Mouse (Mus musculus): Measurements from ENCODE around the gene Dnajb13. TPM values are rescaled to one million over a fixed set of nuclear protein-coding genes. Genes with fewer than 3 reads are reported as not detected.

Gene Dnajb13
- total RNA-seq, 1 experiment from 2014 or later = 1.0 TPM

DNA sequence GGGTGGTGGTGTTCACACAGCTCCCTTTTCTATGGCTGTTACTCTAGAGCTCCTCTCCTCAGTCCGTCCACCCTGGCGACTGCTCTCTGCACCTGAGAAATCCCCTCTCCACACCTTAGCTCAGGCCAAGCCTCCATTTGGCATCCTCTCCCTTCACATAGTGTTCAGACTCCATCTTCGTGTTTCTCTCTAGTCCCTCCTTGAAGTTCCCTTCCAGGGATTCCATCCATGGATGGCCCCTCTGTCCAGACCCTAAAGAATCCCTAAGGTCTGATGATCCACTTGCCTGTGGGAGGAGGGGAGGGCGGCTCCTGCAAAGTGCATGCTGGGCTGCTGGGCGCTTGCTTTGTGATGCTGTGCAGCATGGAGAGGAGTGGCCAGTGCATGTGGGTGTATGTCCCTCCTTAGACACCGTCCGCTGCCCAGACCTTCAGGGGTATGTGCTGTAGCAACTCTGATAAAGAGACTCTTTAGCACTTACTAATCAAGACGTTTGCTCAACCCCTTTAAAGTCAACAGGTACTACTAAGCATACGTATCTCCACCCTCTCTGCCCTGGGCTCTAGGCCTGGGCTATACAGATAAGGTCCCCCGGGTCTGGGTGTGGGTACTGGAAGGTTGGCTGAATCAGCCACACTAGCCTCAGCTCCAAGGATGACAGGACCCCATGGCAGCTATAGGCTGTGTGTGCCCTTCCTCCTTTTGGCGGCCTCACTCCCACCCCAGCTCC is 47.8 kb downstream of the Dnajb13 start:
- ATAC-seq (ENCODE audit: extremely low read depth, insufficient number of reproducible peaks, low FRiP score, poor library complexity, severe bottlenecking) = no peak

- no peak for ATAC-seq (ENCODE audit: extremely low read depth, insufficient number of reproducible peaks, low FRiP score, poor library complexity, severe bottlenecking)
These were observed 49.0 kb downstream of the Dnajb13 start for GRCm38 (mm10) chr7:100465656-100466309.

- no peak for ATAC-seq (ENCODE audit: extremely low read depth, insufficient number of reproducible peaks, low FRiP score, poor library complexity, severe bottlenecking)
These were observed 49.5 kb downstream of the Dnajb13 start for GRCm38 (mm10) chr7:100465248-100465647.

GRCm38 (mm10) chr7:100464248-100464647 is 50.5 kb downstream of the Dnajb13 start:
- ATAC-seq (ENCODE audit: extremely low read depth, insufficient number of reproducible peaks, low FRiP score, poor library complexity, severe bottlenecking) = no peak

DNA sequence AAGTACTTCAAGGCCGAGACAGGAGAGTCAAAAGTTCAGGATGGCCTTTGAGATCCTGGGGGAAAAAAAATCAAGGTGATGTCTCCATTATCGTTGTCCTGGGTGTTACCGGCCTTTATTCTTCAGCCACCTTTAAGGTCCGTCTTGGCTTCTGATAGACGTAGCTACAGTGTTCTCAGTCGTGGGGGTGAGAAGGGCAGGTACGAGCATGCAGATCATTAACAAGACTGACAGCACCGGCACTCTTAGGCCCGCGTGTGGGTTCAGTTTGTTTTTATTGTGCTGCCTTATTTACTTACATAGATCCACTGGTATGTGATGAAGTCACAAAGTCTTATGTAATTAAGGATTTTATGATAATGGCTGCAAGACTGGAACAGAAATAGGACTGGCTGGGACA is 51.0 kb downstream of the Dnajb13 start:
- ATAC-seq (ENCODE audit: extremely low read depth, insufficient number of reproducible peaks, low FRiP score, poor library complexity, severe bottlenecking) = no peak

GRCm38 (mm10) chr7:100463194-100463593 is 51.6 kb downstream of the Dnajb13 start:
- ATAC-seq (ENCODE audit: extremely low read depth, insufficient number of reproducible peaks, low FRiP score, poor library complexity, severe bottlenecking) = no peak

DNA sequence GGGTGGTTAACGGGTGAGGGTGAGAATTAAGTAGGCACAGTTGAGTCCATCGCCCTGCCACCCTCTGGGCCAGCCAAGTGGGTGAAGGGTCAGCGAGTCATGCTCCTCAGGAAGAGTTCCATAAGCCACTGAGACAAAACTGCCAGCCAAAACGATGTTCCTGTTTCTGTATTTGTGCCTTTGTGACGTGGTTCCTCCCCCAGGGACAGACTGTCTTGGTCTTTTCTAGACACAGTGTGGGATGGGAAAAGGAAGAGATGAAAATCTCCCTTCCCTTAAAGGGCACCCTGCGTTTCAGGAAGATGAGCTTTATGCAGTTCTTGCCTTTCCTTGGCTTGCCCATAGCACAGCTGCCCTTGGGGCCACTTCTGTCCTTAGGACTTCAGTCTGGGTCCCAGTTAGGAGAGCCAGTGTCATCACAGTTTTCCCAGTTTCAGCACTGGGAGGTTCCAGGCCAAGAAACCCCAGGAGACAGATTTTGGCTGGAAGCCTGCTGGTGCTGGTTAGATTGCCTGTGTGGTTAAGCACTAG is 53.1 kb downstream of the Dnajb13 start:
- ATAC-seq (ENCODE audit: extremely low read depth, insufficient number of reproducible peaks, low FRiP score, poor library complexity, severe bottlenecking) = 0 out of 2 replicates have a peak, but pooled peaks have one; percentile 10

- ATAC-seq (ENCODE audit: extremely low read depth, insufficient number of reproducible peaks, low FRiP score, poor library complexity, severe bottlenecking) = no peak
These were observed 54.9 kb downstream of the Dnajb13 start for GRCm38 (mm10) chr7:100459862-100460261.

- ATAC-seq (ENCODE audit: extremely low read depth, insufficient number of reproducible peaks, low FRiP score, poor library complexity, severe bottlenecking) = no peak
These were observed 56.6 kb downstream of the Dnajb13 start for GRCm38 (mm10) chr7:100458153-100458552.

Other genes starting within 250 kb of the Dnajb13 start
- gene P4ha3, start 229.4 kb downstream of the Dnajb13 start, total RNA-seq (2017) = not detected in 2 replicates
- gene C2cd3, start 142.7 kb downstream of the Dnajb13 start, total RNA-seq (2017) = 31.9 and 50.4 TPM in 2 replicates
- gene Ppme1, start 142.7 kb downstream of the Dnajb13 start, total RNA-seq (2017) = 34.4 and 40.6 TPM in 2 replicates
- gene Ucp3, start 42.0 kb downstream of the Dnajb13 start, total RNA-seq (2017) = not detected in 2 replicates
- gene Ucp2, start 21.6 kb downstream of the Dnajb13 start, total RNA-seq (2017) = 453 and 500 TPM in 2 replicates
- gene Coa4, start 22.1 kb upstream of the Dnajb13 start, total RNA-seq (2017) = 9.5 and 16.9 TPM in 2 replicates
- gene Rab6a, start 92.5 kb upstream of the Dnajb13 start, total RNA-seq (2017) = 101 and 104 TPM in 2 replicates
- 30.7 and 31.6 TPM in 2 replicates for gene Mrpl48, start 93.3 kb upstream of the Dnajb13 start, total RNA-seq (2017)
- 0.35 TPM in 1 of 2 replicates, not detected in the other for gene Plekhb1, start 147.5 kb upstream of the Dnajb13 start, total RNA-seq (2017)
- gene Fam168a, start 191.7 kb upstream of the Dnajb13 start, total RNA-seq (2017) = 13.3 and 13.4 TPM in 2 replicates

Measured in neutrophil, adult 5-6 weeks (primary cell).